Mouse (Mus musculus) heart, postnatal 0 days (tissue): ENCODE data around the gene Arcn1.

ENCODE experiments used
- CTCF ChIP-seq: IDR thresholded peaks from 2 replicates; pipeline ENCODE4 v1.5.1; 2016; ENCODE audit warnings: antibody characterized with exemption, control low read depth, low read depth
- EP300 ChIP-seq: IDR thresholded peaks from 2 replicates; pipeline ENCODE4 v1.6.1; 2016; ENCODE audit warnings: antibody characterized with exemption, low read depth

DNA sequence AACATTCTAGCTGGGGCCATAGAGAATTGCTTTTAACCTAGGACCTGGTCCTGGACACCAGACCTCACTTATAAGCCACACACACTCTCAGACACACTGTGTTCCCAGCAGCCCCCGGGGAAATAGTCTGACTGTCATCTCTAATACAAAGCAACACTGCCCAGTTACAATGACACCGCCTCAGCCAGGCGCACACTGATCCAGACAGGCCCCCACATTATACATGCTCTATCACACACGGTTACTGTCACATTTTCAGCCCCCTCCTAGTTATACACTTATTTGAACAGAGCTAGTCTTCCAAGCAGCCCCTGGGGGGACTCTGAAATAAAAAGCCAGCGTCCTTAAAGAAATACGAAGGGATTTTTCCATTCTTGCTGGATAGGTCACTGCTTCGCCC is 45.1 kb downstream of the Arcn1 start:
- TF ChIP-seq CTCF (no peak), EP300 (no peak)
